Mouse (Mus musculus) urinary bladder, adult 2 months (tissue): ENCODE data around the gene Prdx2. TPM values are rescaled to one million over a fixed set of nuclear protein-coding genes. Genes with fewer than 3 reads are reported as not detected.

Source experiments
- DNase-seq: peaks from one replicate; pipeline ENCODE4 v3.0.0; 2022; ENCODE audit warnings: low spot score
- polyA plus RNA-seq: library from polyadenylated mRNA; depleted of rRNA; stranded (reverse); fragments of >200 nt; gene quantifications from 2 replicates; pipeline ENCODE4 v1.2.3, GENCODE M21; 2012; rRNA removed

The Prdx2 gene
- polyA plus RNA-seq, 1 experiment: 231 TPM

GRCm38 (mm10) chr8:84997649-84998295 is 28.4 kb downstream of the Prdx2 start:
- DNase-seq: peak; percentile 73

GRCm38 (mm10) chr8:85007686-85008085 is 38.3 kb downstream of the Prdx2 start:
- DNase-seq: no peak

- DNase-seq: no peak
These were observed 41.9 kb downstream of the Prdx2 start for GRCm38 (mm10) chr8:85011242-85011641.

GRCm38 (mm10) chr8:85013230-85013840 is 43.9 kb downstream of the Prdx2 start:
- no peak for DNase-seq

- no peak for DNase-seq
These were observed 45.0 kb downstream of the Prdx2 start, which contains the start of gene Best2 for GRCm38 (mm10) chr8:85014431-85014830. Gene Best2, minus strand, starts transcription at chr8:85014531.

- DNase-seq: no peak
These were observed 47.3 kb downstream of the Prdx2 start for GRCm38 (mm10) chr8:85016724-85017123.

GRCm38 (mm10) chr8:85017209-85017608 is 47.8 kb downstream of the Prdx2 start:
- DNase-seq: no peak

- DNase-seq: no peak
These were observed 52.2 kb downstream of the Prdx2 start for GRCm38 (mm10) chr8:85021514-85022055.

- DNase-seq: no peak
These were observed 54.5 kb downstream of the Prdx2 start for GRCm38 (mm10) chr8:85023846-85024245.

Other genes starting within 250 kb of the Prdx2 start
- 1.0 and 1.2 TPM in 2 replicates for gene G430095P16Rik, start 246.6 kb upstream of the Prdx2 start, polyA plus RNA-seq
- gene Nfix, start 169.2 kb upstream of the Prdx2 start, polyA plus RNA-seq: 21.7 and 77.0 TPM in 2 replicates
- 4.7 and 4.8 TPM in 2 replicates for gene Dand5, start 146.8 kb upstream of the Prdx2 start, polyA plus RNA-seq
- gene Gadd45gip1, start 138.1 kb upstream of the Prdx2 start, polyA plus RNA-seq: 22.0 and 22.2 TPM in 2 replicates
- gene Rad23a, start 128.9 kb upstream of the Prdx2 start, polyA plus RNA-seq: 63.3 and 69.9 TPM in 2 replicates
- gene Calr, start 122.7 kb upstream of the Prdx2 start, polyA plus RNA-seq: 362 and 430 TPM in 2 replicates
- gene Farsa, start 112.6 kb upstream of the Prdx2 start, polyA plus RNA-seq: 39.2 and 51.4 TPM in 2 replicates
- 2.8 and 3.2 TPM in 2 replicates for gene Syce2, start 97.5 kb upstream of the Prdx2 start, polyA plus RNA-seq
- gene Gcdh, start 75.7 kb upstream of the Prdx2 start, polyA plus RNA-seq: 31.4 and 33.1 TPM in 2 replicates
- gene Klf1, start 67.7 kb upstream of the Prdx2 start, polyA plus RNA-seq: 0.15 TPM in 2 replicates
- 18.4 and 20.4 TPM in 2 replicates for gene Dnase2a, start 61.0 kb upstream of the Prdx2 start, polyA plus RNA-seq
- gene Mast1, start 32.2 kb upstream of the Prdx2 start, polyA plus RNA-seq: 0.17 and 0.19 TPM in 2 replicates
- gene Rtbdn, start 22.6 kb upstream of the Prdx2 start, polyA plus RNA-seq: not detected in 2 replicates
- gene Gm49661, start 154 bp upstream of the Prdx2 start, polyA plus RNA-seq: not detected in 2 replicates
- 49.4 and 49.5 TPM in 2 replicates for gene Rnaseh2a, start 180 bp downstream of the Prdx2 start, polyA plus RNA-seq
- gene Junb, start 9.1 kb downstream of the Prdx2 start, polyA plus RNA-seq: 97.4 and 121 TPM in 2 replicates
- gene Hook2, start 21.0 kb downstream of the Prdx2 start, polyA plus RNA-seq: 26.9 and 28.5 TPM in 2 replicates
- 0.04 TPM in 1 of 2 replicates, not detected in the other for gene Best2, start 44.9 kb downstream of the Prdx2 start, polyA plus RNA-seq
- 113 and 136 TPM in 2 replicates for gene Asna1, start 55.7 kb downstream of the Prdx2 start, polyA plus RNA-seq
- 109 and 140 TPM in 2 replicates for gene Trir, start 57.2 kb downstream of the Prdx2 start, polyA plus RNA-seq
- gene Tnpo2, start 67.3 kb downstream of the Prdx2 start, polyA plus RNA-seq: 50.0 and 53.0 TPM in 2 replicates
- gene Fbxw9, start 90.5 kb downstream of the Prdx2 start, polyA plus RNA-seq: 38.9 and 54.7 TPM in 2 replicates
- gene Gm5741, start 98.4 kb downstream of the Prdx2 start, polyA plus RNA-seq: 0.43 and 1.2 TPM in 2 replicates
- gene Dhps, start 102.2 kb downstream of the Prdx2 start, polyA plus RNA-seq: 41.0 and 47.1 TPM in 2 replicates
- gene Wdr83os, start 111.2 kb downstream of the Prdx2 start, polyA plus RNA-seq: 95.6 and 103 TPM in 2 replicates
- gene Wdr83, start 111.7 kb downstream of the Prdx2 start, polyA plus RNA-seq: 35.8 and 45.7 TPM in 2 replicates
- 72.9 and 74.8 TPM in 2 replicates for gene Man2b1, start 113.7 kb downstream of the Prdx2 start, polyA plus RNA-seq
- 3.9 and 4.3 TPM in 2 replicates for gene Zfp791, start 153.5 kb downstream of the Prdx2 start, polyA plus RNA-seq
- gene Cks1brt, start 182.3 kb downstream of the Prdx2 start, polyA plus RNA-seq: not detected in 2 replicates